Mouse (Mus musculus): ENCODE results near the gene Erbin. TPM values are rescaled to one million over a fixed set of nuclear protein-coding genes. Genes with fewer than 3 reads are reported as not detected.

The Erbin gene
- 5.8 and 6.2 TPM in 2 replicates for polyA plus RNA-seq (2012; rRNA removed)

DNA sequence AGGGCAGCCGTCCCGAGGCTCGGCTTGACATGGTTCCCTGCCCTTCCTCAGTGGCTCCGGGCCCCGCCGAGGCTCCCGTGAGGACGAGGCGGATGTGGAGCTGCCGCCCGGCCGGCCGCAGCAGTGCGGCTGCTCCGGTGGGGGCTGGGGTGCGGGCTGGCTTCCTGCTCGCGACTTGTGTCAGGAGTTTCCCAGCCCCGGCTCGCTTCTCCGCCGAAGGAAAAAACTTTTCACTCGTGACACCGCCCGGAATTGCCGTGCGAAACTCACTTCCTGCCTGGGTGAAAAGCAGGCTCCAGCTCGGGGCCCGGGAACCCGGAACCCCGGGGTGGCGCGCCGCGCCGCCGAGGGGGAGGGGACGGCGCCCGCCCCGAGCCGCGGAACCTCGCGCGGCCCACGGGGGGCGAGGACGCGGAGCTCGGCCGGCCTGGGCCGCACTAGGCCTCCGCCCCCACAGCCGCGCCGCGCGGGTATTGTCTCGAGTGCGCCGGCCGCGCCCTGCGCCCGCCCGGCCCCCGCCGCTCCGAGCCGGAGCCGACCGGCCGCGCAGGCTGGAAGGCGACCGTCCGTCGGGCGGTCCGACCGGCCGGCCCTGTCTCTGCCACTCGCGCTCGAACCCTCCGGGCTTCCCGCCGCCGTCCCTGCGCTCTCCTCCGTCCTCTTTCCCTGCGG, at the start of gene Erbin:
Gene Erbin, minus strand, starts transcription at position 254 of the 672 bp plus-strand sequence.
- Histone ChIP-seq H3K27me3 (ENCODE audit: control insufficient read depth, insufficient read depth, low read length) (no peaks in the 10 kb centered on the region), H3K4me3 (ENCODE audit: extremely low read depth, insufficient read depth, insufficient read length) (peak within 1 kb of the TSS; percentile 70), H3K4me1 (ENCODE audit: control insufficient read depth, insufficient read depth, insufficient read length) (no peaks in the 10 kb centered on the region), H3K27ac (ENCODE audit: insufficient read depth, low read length) (peak within 1 kb of the TSS; percentile 99), H3K36me3 (ENCODE audit: control insufficient read depth, insufficient read depth, low read length) (no peaks in the 10 kb centered on the region)
- 3% methylated on average over 88 of the region's 93 CpGs for WGBS
- peak; percentile 13 for TF ChIP-seq POLR2A (IDR thresholded peaks at IDR 0.05; ENCODE audit: low read depth, low read length)
- no peak for TF ChIP-seq CTCF (IDR thresholded peaks at IDR 0.05; ENCODE audit: extremely low read depth, insufficient read depth, insufficient read length, insufficient replicate concordance)
- DNase-seq (ENCODE audit: low read depth in 1 of 2, low spot score in 2 of 2) = peak; percentile 46 to 73

DNA sequence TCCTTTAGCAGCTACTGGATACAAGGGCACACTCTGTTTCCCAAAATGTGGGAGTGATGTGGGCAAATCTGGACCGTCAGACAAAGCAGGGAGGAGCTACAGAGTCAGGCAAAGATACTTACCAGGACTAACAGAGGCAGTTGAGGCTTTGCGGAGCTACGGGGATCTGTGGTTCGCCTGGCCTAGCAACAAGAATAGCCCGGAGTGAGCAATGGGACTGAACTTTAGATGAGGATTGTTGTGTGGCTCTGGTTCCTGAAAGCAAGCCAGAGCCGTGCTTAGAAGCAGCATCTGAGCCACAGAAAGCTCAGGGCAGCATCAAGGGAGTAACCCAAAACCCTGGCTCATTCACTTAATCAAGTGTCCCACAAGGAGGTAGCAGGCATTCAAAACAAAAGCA, 49.6 kb upstream of the Erbin start:
- H3K4me3 ChIP-seq (ENCODE audit: extremely low read depth, insufficient read depth, insufficient read length) = no peak overlapping the region
- H3K27me3 ChIP-seq (ENCODE audit: control insufficient read depth, insufficient read depth, low read length) = no peaks in the 10 kb centered on the region
- no peak overlapping the region for H3K27ac ChIP-seq (ENCODE audit: insufficient read depth, low read length)
- no peaks in the 10 kb centered on the region for H3K4me1 ChIP-seq (ENCODE audit: control insufficient read depth, insufficient read depth, insufficient read length)
- no peak for TF ChIP-seq CTCF (IDR thresholded peaks at IDR 0.05; ENCODE audit: extremely low read depth, insufficient read depth, insufficient read length, insufficient replicate concordance)
- no peak for TF ChIP-seq POLR2A (IDR thresholded peaks at IDR 0.05; ENCODE audit: low read depth, low read length)
- no peaks in the 10 kb centered on the region for H3K36me3 ChIP-seq (ENCODE audit: control insufficient read depth, insufficient read depth, low read length)
- no peak for DNase-seq (ENCODE audit: low read depth in 1 of 2, low spot score in 2 of 2)
- 92% methylated on average over 6 of the region's 6 CpGs for WGBS

GRCm38 (mm10) chr13:103967987-103968386, 47.7 kb upstream of the Erbin start:
- WGBS = 96% methylated on average over 9 of the region's 9 CpGs

DNA sequence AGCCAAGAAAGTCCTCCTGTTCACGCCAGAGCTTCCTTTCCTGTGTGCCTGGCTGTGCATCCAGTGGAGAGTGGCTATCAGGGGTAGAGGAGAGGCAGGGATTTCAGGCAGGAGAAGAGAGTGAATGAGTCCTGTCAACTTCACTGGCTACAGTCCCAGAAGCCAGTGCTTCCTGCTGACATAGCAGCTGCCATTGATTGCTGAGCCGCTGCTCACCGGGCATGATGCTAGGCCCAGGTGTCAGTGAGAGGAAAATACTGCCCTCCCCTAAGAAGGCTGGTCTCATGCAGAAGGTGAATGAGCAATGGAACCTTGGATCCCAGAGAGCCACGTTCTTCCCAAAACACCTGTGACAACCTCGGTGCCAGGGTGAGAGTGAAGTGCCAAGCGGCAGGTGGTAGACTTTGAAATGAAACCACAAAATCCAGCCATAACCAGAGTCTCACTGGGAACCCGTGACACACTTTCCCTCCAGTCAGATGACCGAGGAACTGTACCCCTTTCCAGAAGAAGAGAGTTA, 46.4 kb upstream of the Erbin start:
- no peak for TF ChIP-seq CTCF (IDR thresholded peaks at IDR 0.05; ENCODE audit: extremely low read depth, insufficient read depth, insufficient read length, insufficient replicate concordance)
- no peak for TF ChIP-seq POLR2A (IDR thresholded peaks at IDR 0.05; ENCODE audit: low read depth, low read length)
- H3K27ac ChIP-seq (ENCODE audit: insufficient read depth, low read length) = no peak overlapping the region
- no peak for DNase-seq (ENCODE audit: low read depth in 1 of 2, low spot score in 2 of 2)
- 85% methylated on average over 8 of the region's 8 CpGs for WGBS
- H3K36me3 ChIP-seq (ENCODE audit: control insufficient read depth, insufficient read depth, low read length) = no peaks in the 10 kb centered on the region
- H3K4me3 ChIP-seq (ENCODE audit: extremely low read depth, insufficient read depth, insufficient read length) = no peak overlapping the region
- no peaks in the 10 kb centered on the region for H3K27me3 ChIP-seq (ENCODE audit: control insufficient read depth, insufficient read depth, low read length)
- H3K4me1 ChIP-seq (ENCODE audit: control insufficient read depth, insufficient read depth, insufficient read length) = no peaks in the 10 kb centered on the region

More at GRCm38 (mm10) chr13:103967987-103968386, 47.7 kb upstream of the Erbin start:
- Histone ChIP-seq H3K4me1 (ENCODE audit: control insufficient read depth, insufficient read depth, insufficient read length) (no peaks in the 10 kb centered on the region), H3K36me3 (ENCODE audit: control insufficient read depth, insufficient read depth, low read length) (no peaks in the 10 kb centered on the region), H3K27ac (ENCODE audit: insufficient read depth, low read length) (no peak overlapping the region), H3K27me3 (ENCODE audit: control insufficient read depth, insufficient read depth, low read length) (no peaks in the 10 kb centered on the region), H3K4me3 (ENCODE audit: extremely low read depth, insufficient read depth, insufficient read length) (no peak overlapping the region)
- no peak for TF ChIP-seq CTCF (IDR thresholded peaks at IDR 0.05; ENCODE audit: extremely low read depth, insufficient read depth, insufficient read length, insufficient replicate concordance)
- TF ChIP-seq POLR2A (IDR thresholded peaks at IDR 0.05; ENCODE audit: low read depth, low read length) = no peak
- DNase-seq (ENCODE audit: low read depth in 1 of 2, low spot score in 2 of 2) = no peak

GRCm38 (mm10) chr13:103965187-103965586, 44.9 kb upstream of the Erbin start:
- H3K36me3 ChIP-seq (ENCODE audit: control insufficient read depth, insufficient read depth, low read length) = no peaks in the 10 kb centered on the region
- no peaks in the 10 kb centered on the region for H3K4me1 ChIP-seq (ENCODE audit: control insufficient read depth, insufficient read depth, insufficient read length)
- DNase-seq (ENCODE audit: low read depth in 1 of 2, low spot score in 2 of 2) = no peak
- H3K27ac ChIP-seq (ENCODE audit: insufficient read depth, low read length) = no peak overlapping the region
- 75% methylated on average over 2 of the region's 2 CpGs for WGBS
- TF ChIP-seq POLR2A (IDR thresholded peaks at IDR 0.05; ENCODE audit: low read depth, low read length) = no peak
- no peak for TF ChIP-seq CTCF (IDR thresholded peaks at IDR 0.05; ENCODE audit: extremely low read depth, insufficient read depth, insufficient read length, insufficient replicate concordance)
- H3K4me3 ChIP-seq (ENCODE audit: extremely low read depth, insufficient read depth, insufficient read length) = no peak overlapping the region
- no peaks in the 10 kb centered on the region for H3K27me3 ChIP-seq (ENCODE audit: control insufficient read depth, insufficient read depth, low read length)

DNA sequence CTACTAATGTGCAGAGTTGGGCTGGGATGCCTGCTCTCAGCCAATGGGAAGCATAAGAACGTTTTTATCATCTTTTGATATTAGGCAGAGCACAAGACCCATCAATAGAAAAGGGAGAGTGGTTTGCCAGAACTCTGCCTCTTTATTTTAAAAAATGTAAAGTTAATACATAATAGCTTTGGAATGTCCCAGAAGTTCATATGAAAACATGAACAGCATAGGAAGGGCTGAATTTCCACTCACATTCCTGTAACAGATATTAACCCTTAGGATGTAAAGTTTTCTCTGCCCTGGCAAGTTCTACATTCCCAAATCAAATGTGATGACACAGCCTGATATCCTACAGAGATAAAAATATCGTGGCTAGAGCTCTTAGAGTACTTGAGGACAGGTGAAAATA, 42.8 kb upstream of the Erbin start:
- H3K36me3 ChIP-seq (ENCODE audit: control insufficient read depth, insufficient read depth, low read length) = no peaks in the 10 kb centered on the region
- H3K4me1 ChIP-seq (ENCODE audit: control insufficient read depth, insufficient read depth, insufficient read length) = no peaks in the 10 kb centered on the region
- 68% methylated on average over 2 of the region's 2 CpGs for whole genome bisulfite sequencing
- DNase-seq (ENCODE audit: low read depth in 1 of 2, low spot score in 2 of 2) = no peak
- H3K27ac ChIP-seq (ENCODE audit: insufficient read depth, low read length) = no peak overlapping the region
- H3K27me3 ChIP-seq (ENCODE audit: control insufficient read depth, insufficient read depth, low read length) = no peaks in the 10 kb centered on the region
- TF ChIP-seq POLR2A (IDR thresholded peaks at IDR 0.05; ENCODE audit: low read depth, low read length) (no peak), CTCF (IDR thresholded peaks at IDR 0.05; ENCODE audit: extremely low read depth, insufficient read depth, insufficient read length, insufficient replicate concordance) (no peak)
- no peak overlapping the region for H3K4me3 ChIP-seq (ENCODE audit: extremely low read depth, insufficient read depth, insufficient read length)

GRCm38 (mm10) chr13:103959841-103960240, 39.5 kb upstream of the Erbin start:
- H3K4me1 ChIP-seq (ENCODE audit: control insufficient read depth, insufficient read depth, insufficient read length) = no peaks in the 10 kb centered on the region
- no peaks in the 10 kb centered on the region for H3K36me3 ChIP-seq (ENCODE audit: control insufficient read depth, insufficient read depth, low read length)
- TF ChIP-seq POLR2A (IDR thresholded peaks at IDR 0.05; ENCODE audit: low read depth, low read length) (no peak), CTCF (IDR thresholded peaks at IDR 0.05; ENCODE audit: extremely low read depth, insufficient read depth, insufficient read length, insufficient replicate concordance) (no peak)
- no peak for DNase-seq (ENCODE audit: low read depth in 1 of 2, low spot score in 2 of 2)
- H3K27me3 ChIP-seq (ENCODE audit: control insufficient read depth, insufficient read depth, low read length) = no peaks in the 10 kb centered on the region
- WGBS = 90% methylated on average over 5 of the region's 5 CpGs
- H3K4me3 ChIP-seq (ENCODE audit: extremely low read depth, insufficient read depth, insufficient read length) = no peak overlapping the region
- H3K27ac ChIP-seq (ENCODE audit: insufficient read depth, low read length) = no peak overlapping the region
